Mouse (Mus musculus) cerebellum, adult (tissue): ENCODE data around the gene Scn8a.

Experiments
- ATAC-seq: cut with Nextera tagmentation; 2 replicates; pipeline ENCODE4 v1.9.2; 2017; ENCODE audit warnings: mild to moderate bottlenecking, moderate library complexity, mixed read lengths; ENCODE audit not compliant: insufficient number of reproducible peaks, low FRiP score, low TSS enrichment

Gene Scn8a

DNA sequence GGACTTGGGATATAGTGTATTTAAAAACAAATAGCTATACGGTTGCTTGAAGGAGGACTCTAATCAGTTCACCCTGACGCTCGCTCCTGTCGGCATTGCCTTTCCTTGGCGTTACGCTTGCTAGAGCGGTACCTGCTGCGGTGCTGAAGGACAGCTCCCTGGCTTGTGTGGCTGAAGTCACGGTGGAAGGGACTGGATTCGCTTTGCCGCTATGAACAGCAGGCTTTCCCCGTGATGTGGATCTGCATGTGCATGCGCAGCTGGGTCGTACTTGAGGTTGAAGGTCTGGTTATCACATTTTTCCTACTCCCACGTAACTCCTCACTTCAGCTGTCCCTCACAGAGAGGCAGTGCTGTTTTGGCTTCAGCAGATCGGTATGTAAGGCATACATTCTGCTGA is 3.5 kb downstream of the Scn8a start:
- ATAC-seq = no peak

DNA sequence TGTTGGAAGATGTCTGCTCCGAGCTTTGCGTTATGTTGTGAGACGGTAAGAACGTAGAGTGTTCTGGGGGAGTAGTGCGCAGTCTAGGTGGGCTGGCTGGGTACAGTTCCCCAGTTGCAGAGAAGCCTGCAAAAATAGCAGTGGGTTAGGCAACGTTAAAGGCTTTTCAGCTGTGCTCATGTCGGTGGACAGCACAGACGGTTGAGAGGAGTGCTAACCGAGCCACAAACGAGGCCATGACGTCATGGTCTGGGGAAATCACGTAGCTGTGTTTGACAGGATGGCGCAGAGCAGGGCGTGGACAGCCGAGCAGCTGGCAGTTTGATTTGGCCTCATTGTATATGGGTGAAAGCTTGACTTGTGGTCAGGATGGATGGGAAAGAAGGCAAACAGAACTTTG is 9.4 kb downstream of the Scn8a start:
- ATAC-seq = no peak

DNA sequence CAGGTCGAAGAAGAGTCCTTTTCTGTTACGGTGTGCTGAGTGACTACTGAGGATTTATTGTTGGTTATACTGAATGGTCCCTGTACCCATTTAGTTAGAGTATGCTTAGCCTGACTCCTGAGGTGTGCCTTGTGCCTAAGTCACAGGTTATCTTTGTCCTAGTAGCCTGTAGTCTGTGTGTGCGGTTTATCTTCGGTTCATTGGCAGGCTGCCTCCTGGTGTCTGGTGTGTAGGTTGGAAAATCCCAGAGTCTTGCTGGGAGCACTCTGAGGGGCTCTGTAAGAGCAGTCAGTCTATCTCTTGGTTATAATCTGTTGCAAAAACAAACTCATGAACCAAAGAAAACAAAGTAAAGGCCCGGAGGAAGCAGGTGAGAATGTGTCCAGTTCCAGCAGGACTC is 11.7 kb downstream of the Scn8a start:
- ATAC-seq = no peak

DNA sequence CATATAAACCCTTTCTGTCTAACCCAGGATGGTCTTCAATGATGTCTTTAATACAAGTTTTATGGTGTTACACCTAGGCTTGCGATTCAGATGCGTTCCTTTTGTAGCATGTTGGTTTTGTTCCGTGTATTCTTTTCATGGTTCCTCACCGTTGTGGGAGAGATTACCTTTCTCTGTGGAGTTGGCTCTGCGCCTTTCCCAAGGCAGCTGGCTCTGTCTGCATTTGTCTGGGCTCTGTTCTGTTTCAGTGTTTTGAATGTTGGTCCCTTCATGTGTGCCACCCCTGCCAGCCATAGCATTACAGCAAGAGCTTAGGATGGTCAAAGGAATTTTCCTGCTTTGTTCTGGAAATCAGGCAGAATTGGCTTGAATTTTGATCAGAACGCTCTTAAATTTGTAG is 14.8 kb downstream of the Scn8a start:
- no peak for ATAC-seq

DNA sequence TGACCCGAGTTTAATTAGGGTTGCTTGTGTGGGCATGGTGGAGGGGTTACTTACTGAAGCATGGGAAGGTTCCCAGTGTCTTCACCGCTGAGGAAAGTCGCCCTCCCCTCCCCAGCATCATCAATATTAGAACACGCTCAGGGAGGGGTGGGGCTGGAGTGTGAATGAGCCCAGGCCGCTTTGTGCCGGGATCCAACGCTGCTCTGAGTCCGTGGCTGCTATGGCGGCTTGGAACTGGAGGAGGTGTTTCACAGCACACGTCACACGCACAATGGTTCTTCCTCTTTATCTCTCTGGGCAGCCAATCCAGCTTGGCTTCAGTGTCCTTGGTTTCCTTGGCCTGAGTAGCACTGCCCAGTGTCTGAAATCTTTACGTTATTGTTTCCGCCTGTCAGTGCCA is 22.3 kb downstream of the Scn8a start:
- ATAC-seq = peak; percentile 36; the same call in 1 of the 2 replicates

DNA sequence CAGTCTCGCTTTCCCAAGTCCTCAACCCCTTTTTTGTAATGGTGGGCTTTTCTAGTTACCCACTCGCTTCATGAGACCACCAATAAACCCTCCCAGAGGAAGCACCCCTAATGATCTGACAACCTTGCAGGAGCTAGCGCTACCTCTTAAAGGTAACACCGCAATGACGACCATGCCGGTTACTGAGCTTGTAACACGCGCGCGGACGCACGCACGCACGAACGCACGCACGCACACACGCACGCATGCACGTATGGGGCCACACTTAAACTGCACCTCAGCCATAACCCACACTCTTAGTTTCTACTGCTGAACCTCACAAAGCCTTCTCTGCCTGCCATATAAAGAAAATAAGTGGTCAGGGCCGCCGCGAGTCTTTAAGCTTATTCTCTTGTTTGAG is 26.8 kb downstream of the Scn8a start:
- no peak for ATAC-seq

DNA sequence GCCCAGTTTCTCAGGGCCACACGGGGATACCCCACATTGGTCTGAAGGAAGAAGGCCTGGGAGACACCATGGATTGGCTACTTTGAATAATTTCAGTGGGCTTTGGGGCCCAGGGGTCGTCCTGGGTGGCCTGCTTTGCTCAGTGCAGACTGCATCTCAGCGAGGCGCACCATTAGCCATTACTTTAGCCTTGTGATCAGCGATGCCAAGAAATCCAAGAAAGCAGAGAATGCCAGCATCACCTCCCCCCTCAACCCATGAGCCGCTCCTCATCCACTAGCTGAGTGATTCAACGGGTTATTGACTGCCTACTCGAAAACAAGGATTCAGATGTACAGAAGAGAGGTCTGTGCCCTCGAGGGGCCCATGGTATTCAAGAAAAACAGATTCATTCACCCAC is 34.2 kb downstream of the Scn8a start:
- no peak for ATAC-seq

DNA sequence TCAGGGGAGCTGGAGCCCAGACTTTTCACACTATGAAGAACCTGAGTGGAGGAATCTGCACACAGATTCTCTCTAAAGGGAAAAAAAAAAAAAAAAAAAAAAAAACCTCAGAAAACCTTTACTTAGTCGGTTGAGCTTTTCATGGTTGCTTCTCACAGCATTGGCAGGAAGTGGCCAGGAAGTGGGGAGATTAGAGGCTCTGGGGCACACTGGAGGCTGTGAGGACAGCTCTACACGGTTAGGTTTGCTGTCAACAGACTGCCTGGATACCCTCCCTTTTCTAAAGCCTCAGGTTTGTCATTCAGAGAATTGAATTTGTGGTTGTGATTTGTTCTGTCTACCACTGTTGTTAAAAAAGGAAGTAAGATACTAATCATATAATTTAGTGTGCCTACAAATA is 35.3 kb downstream of the Scn8a start:
- no peak for ATAC-seq

DNA sequence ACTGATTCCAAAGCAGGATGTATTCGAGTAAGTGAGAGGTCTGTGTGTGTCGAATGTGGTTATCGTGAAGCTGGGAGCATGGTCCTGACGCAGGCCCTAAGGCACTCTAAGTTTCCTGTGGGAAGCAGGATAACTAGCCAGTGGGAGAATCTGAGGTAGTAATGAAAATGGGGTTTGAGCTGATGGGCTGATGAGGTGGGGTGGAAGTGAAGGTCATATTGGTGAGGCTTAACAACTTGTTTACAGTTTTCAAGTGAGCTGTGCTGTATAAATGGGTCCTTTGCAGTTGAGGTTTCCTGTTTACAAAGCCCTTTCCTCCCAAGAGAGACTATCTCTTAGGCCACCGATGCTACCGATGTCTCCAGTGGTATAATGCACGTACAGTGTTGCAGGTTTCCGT is 36.1 kb downstream of the Scn8a start:
- ATAC-seq = no peak

DNA sequence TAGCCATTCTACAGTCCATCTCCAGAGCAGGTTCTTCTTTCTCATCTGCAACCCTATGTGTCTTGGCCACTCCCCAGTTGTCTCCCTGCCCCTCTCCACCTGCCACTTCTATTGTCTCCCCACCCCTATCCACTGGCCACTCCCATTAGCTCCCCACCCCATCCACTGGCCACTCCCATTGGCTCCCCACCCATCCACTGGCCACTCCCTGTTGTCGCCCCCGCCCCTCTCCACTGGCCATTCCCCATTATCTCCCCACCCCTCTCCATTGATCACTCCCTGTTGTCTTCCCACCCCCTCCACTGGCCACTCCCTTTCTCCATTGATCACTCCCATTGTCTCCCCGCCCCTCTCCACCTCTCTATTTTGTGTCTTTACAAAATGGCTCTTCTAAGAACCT is 39.2 kb downstream of the Scn8a start:
- no peak for ATAC-seq

DNA sequence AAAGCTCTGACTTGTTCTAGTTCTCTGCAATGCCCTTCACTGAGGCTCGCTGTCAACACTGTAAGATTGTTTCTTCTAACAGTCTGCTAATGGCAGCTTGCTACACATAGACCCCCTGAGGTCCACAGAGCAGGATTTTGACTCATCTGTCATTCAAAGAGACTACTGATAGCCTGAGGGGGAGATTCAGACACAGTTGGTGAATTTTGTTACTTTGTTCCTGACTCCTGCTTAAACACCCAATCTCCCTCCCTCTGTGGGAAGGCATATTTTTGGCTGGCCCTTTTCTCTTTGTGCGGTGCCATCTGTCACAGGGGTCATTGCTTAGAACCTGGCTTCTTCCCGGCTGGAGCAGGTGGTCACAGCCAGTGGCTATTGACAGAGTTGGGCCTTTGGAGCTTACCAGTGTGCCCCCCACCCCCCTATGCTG is 40.1 kb downstream of the Scn8a start:
- peak; percentile 78 for ATAC-seq

DNA sequence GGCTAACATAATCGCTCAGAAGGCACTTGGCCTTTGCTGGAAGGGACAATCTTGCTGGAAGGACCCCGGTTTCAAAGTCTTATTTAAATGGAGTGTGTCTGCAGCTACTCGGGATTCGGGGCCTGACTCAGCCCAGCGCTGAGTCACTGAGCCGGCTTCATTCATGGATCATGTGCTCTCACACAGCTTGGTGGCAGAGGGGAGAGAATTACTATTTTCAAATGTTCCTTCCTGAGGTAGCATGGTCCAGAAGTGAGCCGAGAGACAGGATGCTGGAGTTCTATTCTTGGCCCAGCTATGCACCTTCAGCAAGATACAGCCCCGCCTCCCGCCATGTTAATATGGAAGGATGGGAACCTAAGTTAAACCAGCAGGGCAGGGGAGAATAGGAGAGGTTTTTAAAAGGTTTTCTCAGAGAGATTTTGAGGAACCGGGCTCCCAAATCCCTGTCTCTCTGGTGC is 40.8 kb downstream of the Scn8a start:
- ATAC-seq = peak; percentile 18; the same call in 1 of the 2 replicates

DNA sequence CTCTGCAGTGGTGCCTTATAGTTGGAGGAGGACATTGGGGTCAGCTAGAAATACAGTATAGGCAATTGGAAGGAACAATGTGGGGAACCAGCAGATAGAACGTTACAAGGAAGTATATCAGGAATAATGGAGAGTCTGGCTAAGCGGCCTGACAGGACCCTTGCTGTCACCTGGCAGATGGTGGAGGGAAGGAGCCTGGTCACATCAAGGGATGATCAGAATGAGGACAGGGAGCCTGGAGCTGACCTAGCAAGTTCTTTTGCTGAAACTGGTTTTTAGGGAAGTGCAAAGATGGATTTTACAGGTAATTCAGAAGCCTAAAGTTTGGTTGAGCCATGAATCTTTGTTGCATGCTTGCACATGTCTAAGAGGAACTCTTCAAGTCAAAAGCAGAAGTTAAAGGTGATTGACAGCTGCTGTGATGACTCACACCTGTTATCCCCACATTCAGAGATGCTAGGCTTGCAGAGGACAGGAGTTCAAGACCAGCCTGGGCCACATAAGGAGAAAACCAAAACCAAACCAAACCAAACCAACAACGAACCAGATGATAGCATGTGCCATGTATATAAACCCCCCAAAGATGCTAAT is 43.1 kb downstream of the Scn8a start:
- ATAC-seq = no peak

DNA sequence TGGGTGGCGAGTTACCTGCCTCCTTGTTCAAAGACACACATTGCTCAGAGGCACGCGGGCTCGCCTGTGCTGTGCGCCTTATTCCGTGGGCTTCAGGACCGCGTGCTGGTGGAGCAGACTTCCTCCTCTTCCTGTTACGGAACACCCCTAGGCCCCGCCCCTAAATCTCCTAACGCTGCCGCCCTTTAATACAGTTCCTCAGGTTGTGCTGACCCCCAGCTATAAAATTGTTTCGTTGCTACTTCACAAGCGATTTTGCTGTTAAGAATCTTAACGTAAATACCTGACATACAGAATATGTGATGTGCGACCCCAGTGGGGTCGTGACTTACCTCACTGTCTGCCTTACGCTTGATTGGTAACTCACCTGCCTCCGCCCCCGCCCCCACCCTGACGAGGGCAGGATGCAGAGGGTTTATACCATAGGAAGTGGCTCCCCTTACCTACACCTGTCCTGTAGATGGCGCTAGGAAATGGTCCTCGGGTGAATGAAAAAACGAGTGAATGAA is 45.1 kb downstream of the Scn8a start:
- no peak for ATAC-seq

DNA sequence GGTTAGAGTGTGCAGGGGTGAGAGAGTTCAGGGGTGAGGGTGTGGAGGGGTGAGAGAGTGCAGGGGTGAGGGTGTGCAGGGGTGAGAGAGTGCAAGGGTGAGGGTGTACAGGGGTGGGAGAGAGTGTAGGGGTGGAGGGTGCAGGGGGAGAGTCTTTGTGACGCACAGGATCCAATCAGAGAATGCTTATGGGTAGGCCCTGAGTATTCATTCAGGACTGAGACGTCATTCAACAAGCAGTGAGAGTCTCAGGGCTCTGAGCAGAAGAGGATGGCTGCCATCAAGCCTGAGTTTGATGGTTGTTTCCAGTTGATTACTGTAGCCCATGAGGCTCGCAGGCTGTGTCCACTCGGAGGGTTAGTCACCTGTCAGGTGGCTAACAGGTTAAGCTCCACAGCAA is 48.4 kb downstream of the Scn8a start:
- no peak for ATAC-seq

DNA sequence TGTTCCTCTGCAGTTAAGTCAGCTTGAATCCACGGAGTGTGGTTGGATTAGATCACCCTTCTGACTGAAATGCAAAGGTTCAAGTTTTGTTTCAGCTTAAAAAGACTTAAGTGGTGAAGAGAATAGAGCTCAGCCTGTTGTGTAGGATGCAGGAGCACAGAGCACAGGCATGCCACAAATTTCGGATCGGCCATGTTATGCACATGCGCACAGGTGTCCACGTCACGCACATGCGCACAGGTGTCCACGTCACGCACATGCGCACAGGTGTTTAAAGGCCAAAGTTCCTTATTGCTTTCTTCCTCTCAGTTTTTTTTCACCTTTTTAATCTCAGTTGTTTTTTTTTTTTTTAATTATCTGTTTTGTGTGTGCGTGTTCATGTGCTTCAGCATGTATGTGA is 52.6 kb downstream of the Scn8a start:
- ATAC-seq = no peak

DNA sequence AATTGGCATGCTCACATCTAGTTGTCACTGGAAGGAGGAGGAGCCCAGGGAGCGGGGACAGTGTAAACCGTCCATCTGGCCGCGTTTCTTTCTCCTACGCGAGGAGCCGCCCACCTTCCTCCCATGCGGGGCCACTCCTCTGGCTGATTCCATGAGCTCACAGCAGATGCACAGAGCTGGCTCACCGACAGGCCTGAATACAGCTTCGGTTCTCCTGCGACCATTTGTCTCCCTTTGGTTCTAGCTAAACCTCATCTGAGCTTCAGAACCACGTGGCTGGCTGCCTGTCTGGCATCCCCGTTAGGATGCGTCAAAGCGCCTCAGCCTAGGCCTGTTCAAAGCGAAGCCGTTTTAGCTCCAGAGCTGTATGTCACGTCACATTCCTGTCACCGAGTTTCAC is 53.8 kb downstream of the Scn8a start:
- peak; percentile 77 for ATAC-seq

DNA sequence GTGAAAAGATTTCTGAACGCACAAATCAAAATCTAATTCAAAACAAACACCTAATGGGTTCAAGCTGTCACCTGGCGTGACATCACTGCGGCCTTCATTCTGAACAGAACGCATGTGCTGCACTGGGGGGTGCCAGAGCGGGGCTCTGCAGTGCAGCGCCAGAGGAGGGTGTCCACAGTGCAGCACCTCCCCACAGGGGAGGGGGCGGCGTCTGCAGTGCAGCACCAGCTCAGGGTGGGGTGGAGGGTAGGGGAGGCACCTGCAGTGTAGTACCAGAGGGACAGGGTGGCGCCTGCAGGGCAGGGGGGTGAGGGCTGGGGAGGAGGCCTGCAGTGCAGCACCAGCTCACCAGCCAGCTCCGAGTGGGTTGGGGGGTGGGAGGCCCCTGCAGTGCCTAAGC is 55.3 kb downstream of the Scn8a start:
- no peak for ATAC-seq

DNA sequence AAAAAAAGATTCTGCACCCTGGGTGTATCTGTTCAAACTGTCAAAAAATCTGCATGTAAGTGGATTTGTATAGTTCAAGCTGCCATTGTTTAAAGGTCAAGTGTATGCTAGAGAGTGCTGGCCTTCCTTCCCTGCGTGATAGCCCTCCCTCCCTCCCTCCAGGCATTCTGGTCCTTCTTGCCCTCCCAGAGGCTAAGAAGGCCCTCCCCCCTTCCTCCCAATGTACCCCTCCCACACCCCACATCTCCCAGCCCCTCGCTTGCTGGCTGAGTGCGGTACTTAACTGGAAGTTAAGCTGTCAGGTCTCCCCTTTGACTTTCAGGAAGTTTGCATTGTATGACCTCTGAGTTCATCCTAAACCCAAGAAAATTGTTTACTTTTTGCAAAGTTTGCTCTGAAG is 60.8 kb downstream of the Scn8a start:
- no peak for ATAC-seq

DNA sequence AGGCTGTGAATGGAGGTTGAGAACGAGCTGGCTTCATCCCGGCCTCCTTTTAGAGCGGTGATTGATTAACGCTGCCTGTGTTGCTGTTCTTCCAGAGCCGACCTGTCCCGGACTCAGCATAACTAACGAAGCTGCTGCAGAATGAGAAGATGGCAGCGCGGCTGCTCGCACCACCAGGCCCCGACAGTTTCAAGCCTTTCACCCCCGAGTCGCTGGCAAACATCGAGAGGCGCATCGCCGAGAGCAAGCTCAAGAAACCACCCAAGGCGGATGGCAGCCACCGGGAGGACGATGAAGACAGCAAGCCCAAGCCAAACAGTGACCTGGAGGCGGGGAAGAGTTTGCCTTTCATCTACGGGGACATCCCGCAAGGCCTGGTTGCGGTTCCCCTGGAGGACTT is 66.5 kb downstream of the Scn8a start:
- ATAC-seq = no peak

DNA sequence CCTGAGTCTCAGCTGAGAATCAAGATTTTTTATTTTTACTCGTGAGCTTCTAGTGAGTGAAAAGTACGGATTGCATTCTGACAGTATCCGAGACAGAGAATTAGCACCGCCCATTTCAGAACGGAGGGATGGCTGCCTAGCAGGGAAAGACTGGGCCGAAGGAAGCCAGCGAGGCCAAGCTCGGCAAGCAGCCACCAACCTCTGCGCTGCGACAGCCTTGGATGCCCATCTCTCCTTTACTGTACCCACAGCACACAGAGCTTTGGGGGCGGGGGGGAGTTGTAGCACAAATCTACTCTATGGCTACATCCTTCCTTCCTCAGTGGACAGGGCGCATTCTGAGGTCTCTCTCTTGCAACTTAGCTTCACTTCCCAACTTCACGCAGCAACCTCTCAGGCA is 78.7 kb downstream of the Scn8a start:
- ATAC-seq = no peak

DNA sequence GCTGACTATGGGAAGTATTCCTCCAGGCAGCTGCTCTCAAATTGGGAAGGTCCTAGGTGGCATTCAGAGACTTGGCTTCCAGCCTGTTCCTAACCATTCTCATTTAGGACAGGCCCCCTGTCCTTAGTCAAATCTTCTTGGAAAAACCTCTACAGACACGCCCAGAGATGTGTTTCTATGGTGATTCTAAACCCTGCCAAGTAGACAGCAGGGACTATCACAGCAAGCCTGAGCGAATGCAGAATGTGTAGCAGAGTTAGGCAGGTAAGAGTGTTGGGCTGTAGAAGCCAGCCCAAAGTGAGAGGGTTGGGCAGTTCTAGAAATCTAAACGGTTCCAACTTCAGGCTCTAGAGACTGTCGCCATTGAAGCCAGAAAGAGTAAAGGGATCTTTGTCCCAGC is 79.5 kb downstream of the Scn8a start:
- ATAC-seq = peak; percentile 59; the same call in 1 of the 2 replicates

DNA sequence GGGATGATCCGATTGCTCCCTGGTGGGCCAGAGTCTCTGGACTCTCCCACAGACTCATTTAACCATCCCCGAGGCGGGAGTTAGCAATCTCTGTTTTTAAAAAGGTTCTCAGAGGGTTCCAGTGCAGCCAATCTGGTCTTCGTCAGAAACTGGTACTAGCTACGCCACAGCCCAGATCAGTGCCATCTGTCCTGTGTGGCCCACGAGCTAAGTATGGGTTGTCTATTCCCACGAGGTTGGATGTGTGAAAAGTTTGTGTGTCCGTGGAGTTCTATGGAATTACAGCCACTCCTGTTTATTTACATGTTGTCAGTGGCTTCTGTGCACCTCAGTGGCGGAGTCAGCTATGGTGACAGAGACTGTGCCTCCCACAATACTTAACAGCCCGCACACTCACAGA is 81.8 kb downstream of the Scn8a start:
- no peak for ATAC-seq
